Mouse (Mus musculus) liver, embryonic 14.5 days (tissue): ENCODE measurements around the gene Nipal4.

Experiments used
- CTCF ChIP-seq: IDR thresholded peaks from 2 replicates; pipeline ENCODE4 v1.5.1; 2016; ENCODE audit warnings: antibody characterized with exemption, low read depth, control low read depth
- EP300 ChIP-seq: IDR thresholded peaks from 2 replicates; pipeline ENCODE4 v1.6.1; 2016; ENCODE audit warnings: antibody characterized with exemption, low read depth

GRCm38 (mm10) chr11:46102107-46102506 lies 64.2 kb downstream of the Nipal4 start:
- TF ChIP-seq CTCF (no peak), EP300 (no peak)
